Mouse (Mus musculus) cerebellum, adult 18-20 months (tissue): ENCODE measurements around the gene Atp6v0d1.
A peak's percentile ranks its signal among the peaks of the same experiment; 100 is the strongest.
"Not testable (repeated sequence)": the region's sequence is repeated elsewhere in the genome, so short reads cannot be mapped to it uniquely, and the experiment has no call there.

Source experiments
- DNase-seq, 2 experiments: peaks; one replicate each; pipeline ENCODE4 v3.0.0; 2021

The Atp6v0d1 gene

DNA sequence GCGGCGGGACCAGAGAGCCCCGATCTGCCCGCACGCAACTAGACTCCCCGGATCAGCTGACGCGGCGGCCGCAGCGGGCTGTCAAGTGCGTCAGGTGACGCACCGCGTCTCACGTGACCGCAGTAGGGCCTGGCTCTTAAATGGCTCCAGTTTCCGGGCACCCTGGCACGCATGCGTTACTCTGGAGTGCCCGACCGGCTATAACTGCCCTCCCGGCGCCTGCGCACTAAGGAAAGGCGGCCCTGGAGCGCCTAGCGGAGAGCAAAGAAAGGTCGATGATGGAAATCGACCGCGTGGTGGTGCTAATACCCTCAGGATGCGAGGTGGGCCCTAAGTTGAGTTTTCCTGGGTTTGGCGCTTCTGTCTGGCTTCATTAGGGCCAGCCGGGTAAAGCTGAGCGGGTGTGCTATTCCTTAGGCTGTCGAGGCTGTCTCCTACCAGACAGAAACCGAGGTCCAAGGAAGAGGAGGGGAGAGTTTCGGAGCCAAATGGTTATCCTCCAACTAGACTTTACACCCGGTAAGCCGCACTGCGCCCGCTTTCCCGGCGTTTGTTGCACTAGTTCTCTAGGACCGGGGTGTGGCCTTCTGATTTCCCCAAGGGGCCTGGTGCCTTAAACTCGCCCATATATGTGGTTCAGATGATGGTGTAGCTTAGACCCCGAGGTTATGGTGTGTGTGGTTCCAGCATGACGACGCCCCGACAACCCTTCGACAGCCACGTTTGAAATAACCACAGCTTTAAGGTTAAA lies at the start of gene Atp6v0d1:
Atp6v0d1 (minus strand) TSS at position 96 of the 751 bp plus-strand sequence.
- DNase-seq = peak; percentile 99 to 100

DNA sequence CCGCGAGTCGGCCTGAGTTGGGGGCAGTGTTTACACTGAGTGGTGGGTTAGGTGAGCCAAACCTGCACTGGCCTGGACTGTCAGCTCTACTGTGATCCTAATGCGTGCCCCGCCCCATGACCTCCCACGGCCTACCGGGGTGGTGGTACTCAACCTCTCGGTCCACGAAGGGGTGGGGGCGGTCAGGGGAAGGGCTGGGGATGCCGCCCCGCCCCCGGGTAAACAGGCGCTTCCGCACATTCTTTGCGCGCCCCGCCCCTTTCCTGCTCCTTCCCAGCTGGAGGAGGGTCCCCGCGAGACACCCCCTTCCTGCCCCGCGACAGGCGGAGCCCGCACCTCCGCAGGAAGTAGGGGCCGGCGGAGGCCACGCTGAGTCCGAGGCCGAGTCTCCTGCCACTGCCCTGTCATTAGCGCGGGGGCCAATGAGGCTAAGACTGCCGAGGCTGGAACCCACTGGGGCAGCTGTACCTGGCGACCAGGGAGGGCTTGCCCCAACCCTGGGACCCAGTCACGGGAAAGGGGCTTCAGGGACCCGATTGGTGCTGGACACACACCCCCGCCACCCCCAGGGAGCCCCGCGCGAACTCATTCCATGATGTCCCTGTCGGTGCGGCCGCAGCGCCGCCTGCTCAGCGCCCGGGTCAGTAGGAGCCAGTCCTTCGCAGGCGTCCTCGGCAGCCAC lies 48.1 kb upstream of the Atp6v0d1 start:
- DNase-seq = no peak

GRCm38 (mm10) chr8:105613037-105613436 lies 47.2 kb upstream of the Atp6v0d1 start:
- peak; percentile 53 to 62 for DNase-seq

DNA sequence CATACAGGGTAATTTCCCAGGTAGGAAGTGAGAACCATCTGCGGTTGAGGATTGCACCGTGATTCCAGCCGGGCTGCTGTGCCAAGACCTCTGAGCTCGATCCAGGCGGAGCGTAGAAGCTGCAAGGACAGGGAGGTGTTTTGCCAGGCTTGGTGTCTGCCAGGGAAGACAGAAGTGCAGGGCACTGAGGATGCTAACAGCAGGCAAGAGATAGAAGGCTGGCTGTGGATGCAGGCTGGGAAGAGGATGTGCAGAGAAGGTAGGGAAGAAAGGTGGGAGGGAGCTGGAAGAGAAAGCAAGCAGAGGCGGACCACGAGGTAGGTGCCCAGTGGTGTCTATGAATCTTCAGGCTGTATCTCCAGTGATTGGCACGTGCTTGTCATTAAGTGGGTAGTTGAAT lies 46.0 kb upstream of the Atp6v0d1 start:
- no peak for DNase-seq

DNA sequence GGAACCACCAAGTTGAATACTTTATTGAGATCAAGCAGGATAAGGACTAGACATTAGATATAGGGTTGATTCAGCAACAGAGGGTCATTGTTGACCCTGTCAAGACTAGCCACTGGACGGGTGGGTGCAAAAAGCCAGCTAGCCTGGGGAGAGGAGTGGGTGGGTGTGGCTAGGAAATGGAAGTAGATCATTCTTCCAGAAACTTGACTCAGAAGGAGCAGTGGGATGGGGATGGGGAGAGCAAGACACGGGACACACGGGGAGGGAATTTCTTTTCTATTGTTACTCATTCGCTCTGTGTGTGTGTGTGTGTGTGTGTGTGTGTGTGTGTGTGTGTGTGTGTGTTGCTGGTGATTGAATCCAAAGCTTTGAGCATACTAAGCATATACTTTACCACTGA lies 43.9 kb upstream of the Atp6v0d1 start:
- DNase-seq = no peak

DNA sequence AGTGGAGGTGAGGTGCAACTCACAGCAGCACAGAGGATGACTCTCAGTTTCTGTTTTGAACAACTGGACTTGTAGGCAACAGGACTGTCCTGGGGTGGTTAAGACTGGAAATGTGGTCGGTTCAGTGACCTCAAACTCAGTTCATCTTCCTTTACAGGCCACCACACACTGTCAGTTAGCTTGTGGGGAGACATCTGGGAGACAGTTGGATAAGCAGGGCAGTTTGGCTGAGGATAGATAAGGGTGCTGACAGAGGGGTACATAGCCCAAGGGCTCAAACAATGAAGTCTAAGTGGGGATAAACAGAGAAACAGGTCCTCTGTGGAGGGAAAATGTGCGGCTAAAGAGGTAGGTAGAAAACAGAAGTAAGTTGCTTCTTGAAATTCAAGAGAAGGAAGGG lies 43.5 kb upstream of the Atp6v0d1 start:
- DNase-seq = no peak

DNA sequence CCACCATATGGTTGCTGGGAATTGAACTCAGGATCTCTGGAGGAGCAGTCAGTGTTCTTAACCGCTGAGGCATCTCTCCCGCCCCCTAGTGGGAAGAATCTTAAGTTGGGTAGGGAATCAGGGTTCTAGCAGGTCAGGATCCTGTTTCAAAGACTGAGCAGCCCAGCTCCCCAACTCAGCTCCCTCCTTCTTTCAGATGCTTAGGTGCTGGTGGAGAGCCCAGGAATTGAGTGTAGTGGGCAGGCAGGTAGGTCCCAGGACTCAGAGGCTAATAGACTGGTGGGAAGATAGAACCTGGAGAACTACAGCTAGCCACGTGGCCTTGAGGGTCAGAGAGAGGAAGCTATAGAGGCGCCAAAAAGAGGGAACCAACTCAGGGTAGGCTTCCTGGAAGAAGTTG lies 41.8 kb upstream of the Atp6v0d1 start:
- DNase-seq = peak; percentile 49

DNA sequence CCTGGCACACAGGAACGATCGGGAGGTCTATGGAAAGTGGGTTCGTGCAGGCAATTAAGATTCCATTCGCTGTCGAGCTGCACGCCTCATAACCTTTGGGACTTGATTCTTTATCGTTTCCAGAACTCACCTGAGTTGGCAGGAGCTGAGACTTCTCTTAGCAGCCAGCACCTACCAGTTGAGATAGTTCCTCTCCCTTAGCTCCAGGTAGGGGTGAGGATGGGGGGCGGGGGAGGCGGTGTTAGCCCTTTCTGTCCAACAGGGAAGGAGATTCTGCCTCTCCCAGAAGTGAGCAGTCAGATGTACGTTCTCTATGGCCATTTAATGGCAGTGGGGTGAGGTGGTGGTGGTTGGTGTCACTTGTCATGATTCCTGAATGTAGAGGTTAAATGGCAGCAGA lies 41.2 kb upstream of the Atp6v0d1 start:
- no peak for DNase-seq

- DNase-seq = peak; percentile 76 to 77
These were observed 40.6 kb upstream of the Atp6v0d1 start for GRCm38 (mm10) chr8:105606189-105607023.

- peak; percentile 49 to 66 for DNase-seq
These were observed 39.8 kb upstream of the Atp6v0d1 start for GRCm38 (mm10) chr8:105605491-105606188.

GRCm38 (mm10) chr8:105604804-105605381 lies 39.0 kb upstream of the Atp6v0d1 start, which contains the start of gene Ripor1:
Gene Ripor1, plus strand, starts transcription at chr8:105605255.
- DNase-seq = peak; percentile 71 to 82

DNA sequence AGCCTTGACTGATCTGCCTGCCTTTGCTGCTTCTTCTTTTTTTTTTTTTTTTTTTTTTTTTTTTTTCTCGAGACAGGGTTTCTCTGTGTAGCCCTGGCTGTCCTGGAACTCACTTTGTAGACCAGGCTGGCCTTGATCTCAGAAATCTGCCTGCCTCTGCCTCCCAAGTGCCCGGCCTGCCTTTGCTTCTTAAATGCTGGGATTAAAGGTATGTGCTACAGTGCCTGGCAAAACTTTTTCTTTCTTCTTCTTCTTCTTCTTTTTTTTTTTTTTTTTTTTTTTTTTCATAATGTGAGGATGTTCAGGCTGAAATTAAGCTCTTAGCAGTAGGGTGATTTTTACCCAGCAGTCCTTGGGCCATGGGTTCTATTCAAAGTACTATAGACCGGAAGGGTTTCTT lies 36.7 kb upstream of the Atp6v0d1 start:
- DNase-seq = not testable (repeated sequence)

DNA sequence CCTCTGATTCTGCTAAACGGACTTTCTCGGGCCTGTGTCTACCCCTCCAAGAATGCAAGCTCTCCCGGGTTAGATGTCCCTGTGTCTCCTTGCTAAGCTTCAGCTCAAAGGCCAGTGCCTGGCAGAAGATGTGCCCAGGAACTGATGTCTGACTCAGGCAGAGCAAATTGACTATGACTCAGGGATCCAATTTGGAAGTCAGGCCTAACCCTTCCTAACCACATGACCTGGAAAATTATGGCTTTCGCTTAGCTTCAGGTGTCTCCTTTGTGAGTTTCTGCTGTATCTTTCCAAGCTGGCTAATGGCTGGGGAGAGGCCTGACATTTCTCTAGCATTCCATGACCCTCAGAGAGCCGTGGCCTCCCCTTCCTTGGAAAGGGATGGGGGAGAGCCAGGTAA lies 35.5 kb upstream of the Atp6v0d1 start:
- DNase-seq = no peak

DNA sequence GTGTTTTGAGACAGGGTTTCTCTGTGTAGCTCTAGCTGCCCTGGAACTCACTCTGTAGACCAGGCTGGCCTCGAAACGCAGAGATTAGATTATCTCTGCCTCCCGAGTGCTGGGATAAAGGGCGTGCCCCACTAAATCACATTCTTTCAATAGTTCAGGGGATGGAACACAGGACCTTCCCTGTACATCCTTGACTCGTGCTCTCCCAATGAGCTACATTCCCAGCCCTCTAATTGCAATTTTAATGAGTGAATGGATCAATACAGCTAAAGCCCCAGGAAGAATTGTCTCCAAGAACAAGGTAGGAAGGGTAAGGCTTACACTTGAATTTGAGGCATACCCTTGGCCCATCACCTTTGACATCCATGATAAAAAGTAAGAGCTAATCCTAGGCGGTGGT lies 32.9 kb upstream of the Atp6v0d1 start:
- no peak for DNase-seq

DNA sequence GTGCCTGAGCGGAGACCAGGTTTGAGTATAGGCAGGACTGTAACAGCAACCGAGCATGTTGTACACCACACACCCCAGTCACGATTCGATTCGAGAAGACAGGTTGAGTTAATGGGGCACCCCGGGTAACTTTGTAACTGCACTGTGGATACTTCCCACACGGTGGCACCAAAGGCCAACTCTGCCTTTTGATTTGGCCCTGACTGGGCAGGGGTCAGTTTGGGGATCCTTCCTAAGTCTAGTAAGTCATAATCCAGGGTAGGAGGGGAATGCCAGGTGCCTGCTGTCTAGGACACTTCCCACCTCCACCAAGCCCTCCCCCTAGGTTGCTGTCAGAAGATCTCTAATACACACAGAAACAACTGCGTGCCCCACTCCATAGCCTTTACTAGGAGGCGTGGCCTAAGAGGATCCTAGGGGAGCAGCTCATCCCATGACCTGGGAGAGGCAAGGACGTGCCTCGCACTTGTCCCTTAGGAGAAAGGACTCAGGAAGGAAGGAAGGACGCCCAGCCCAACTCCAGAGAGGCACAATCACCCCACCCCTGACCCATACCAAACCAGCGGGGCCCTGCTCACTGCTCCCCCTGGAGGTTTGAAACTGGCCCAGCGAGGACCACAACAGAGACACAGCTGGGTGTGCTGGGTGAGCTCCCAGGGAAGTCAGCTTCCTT lies 30.7 kb upstream of the Atp6v0d1 start:
- DNase-seq = peak; percentile 65 to 73

GRCm38 (mm10) chr8:105594451-105595242 lies 28.8 kb upstream of the Atp6v0d1 start:
- DNase-seq = no peak

- DNase-seq = no peak
These were observed 28.0 kb upstream of the Atp6v0d1 start for GRCm38 (mm10) chr8:105593859-105594258.

DNA sequence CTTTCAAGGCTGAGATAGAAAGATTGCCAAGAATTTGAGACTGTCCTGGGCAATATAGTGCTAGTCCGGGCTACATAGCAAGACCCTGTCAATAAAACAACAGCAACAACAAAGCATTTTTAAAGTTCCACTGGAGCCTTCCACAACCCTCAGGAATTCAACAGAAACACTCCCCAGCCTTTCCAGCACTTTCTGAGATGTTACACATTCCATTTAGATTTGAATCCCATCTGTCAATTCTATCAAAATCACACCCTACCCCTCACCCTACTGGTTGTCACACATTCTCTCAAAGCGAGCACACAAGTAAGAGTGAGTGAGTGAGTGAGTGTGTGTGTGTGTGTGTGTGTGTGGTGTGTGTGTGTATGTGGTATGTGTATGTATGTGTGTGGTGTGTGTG lies 26.6 kb upstream of the Atp6v0d1 start:
- no peak for DNase-seq

- no peak for DNase-seq
These were observed 13.9 kb upstream of the Atp6v0d1 start for GRCm38 (mm10) chr8:105579719-105580118.

DNA sequence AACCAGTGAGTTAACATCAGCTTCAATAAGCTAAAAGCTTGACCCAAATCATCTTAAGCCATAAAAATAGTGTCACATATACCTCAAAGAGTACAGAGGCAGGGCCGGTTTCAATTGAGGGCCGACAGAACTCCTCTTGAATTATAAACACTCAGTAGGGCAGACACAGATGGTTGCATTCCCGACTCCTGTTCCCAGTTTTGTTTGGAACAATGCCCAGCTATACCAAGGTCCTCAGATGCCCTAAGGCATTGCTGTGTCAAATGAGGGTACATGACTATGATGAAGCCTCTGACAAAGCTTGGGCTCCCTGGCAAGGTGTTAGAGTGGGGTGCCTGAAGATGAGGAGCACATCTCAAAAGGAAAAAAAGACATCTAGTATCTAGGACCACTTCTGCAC lies 9.7 kb upstream of the Atp6v0d1 start:
- DNase-seq = peak in 1 of 2 experiments; percentile 18

GRCm38 (mm10) chr8:105574741-105575140 lies 8.9 kb upstream of the Atp6v0d1 start:
- no peak for DNase-seq
